Mouse (Mus musculus): ENCODE results near the gene Fyb. TPM values are rescaled to one million over a fixed set of nuclear protein-coding genes. Genes with fewer than 3 reads are reported as not detected.

Gene Fyb
- polyA plus RNA-seq (2017; shearing (Covaris generic)) = 100 to 1,000 TPM; 556 to 650 TPM

GRCm38 (mm10) chr15:6522653-6523167 is at the start of gene Fyb:
TSS of gene Fyb (plus strand) at chr15:6522853.
- peak; percentile 45 for ATAC-seq

- no peak for ATAC-seq
Observed at GRCm38 (mm10) chr15:6483561-6483960, 39.1 kb upstream of the Fyb start.

DNA sequence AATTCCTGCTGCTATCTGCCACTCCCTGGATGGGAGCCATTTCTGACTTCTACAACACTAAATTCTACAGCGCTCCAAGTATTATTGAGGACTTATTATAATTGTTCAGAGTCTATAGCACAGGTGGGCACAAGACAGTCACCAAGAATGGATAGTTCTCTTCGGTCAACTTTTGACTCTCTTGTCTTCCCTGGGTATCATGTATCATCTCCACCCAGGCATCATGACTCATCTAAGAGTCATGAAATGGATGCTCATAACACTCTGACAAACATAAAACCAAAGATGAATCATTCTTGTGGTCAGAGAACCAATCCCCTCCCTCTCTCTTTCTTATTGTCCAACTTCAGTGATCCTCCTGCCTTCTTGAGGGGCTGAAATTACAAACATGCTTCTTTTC is 30.3 kb upstream of the Fyb start:
- ATAC-seq = no peak

- ATAC-seq = no peak
Observed at GRCm38 (mm10) chr15:6498396-6499070, 24.1 kb upstream of the Fyb start.

DNA sequence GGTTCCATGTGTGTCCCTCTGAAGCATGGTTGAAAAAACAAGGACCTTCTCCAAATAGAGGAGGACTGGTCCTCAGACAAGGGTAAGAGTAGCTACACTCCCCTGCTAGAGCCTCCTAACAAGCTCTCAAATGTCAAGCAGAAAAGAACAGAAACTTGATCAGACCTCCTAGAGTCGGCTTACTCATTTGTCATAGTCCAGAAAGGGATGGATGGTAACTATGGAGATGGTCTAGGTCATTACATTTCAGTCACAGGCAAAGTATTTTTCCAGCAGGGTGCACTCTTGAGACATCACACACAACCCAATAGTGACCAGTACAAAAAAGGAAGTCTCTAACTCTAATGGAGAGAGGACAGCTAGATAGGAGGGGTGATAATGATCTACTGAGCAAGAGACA is 21.9 kb upstream of the Fyb start:
- ATAC-seq = peak; percentile 40

GRCm38 (mm10) chr15:6517525-6517924 is 5.1 kb upstream of the Fyb start:
- ATAC-seq = no peak

DNA sequence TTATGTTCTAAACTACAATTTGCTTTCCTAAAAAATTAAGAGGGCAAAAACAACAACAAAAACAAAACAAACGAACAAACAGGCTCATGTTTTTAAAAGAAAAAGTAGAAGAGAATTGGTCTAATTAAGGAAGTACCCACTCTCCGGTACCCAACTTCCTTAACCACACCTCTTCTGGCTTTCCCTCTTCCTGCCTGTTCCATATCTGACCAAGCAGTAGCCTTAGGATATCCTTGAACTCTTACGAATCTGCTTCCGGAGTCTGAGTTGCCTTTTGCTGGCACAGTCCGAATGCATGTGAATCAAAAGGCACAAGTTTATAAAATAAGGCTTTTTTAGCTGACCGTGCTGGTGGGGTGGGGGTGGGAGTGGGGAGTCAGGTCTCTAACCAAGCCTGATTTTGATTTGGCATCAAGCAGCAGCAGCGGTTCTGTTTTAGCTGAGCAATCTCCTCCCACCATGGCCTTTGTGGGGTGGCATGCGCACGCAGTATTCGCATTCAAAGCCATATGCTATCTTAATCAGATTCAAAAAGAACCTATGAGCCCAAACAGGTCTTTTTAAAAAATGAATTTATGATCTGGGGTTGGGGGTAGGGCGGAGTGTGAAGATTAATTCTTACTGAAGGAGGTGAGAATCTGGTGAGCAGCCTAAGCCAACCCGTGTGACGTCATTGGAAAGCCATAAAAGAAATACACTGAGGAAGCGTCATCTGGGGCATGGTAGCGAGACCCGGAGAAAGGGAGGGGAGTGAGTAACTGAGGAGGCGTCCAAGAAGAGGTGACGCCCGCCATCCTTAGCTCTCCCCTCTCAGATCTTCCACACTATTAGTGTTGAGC is 3.0 kb upstream of the Fyb start:
- peak; percentile 65 for ATAC-seq

DNA sequence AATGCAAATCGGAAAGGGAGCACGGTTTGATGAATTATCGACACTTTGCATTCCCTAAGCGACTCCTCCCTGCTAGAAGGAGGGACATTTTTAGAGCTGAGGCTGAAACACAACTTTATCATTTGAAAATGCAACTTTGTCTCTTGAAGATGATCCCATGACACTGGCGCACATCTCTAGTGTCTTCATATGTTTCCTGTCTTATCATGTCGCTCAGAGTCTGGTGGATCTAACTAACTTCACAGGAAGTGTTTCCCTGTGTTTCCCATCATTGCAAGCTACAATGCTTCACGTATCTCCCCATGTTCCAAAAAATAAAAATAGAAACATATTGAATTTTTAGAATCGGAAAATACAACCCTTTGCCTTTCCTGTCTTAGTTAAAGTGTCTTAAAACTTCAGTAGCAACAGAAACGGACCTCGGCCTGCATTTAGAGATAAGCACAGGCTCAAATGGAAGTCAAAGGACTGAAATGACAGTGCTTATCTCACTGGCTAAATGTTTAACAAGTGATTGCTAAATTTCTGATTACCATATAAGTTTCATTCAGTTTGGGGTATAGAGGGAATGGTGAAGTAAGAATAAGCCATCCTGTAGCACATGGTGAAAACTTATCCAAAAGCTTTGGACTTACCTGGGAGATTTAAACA is 2.0 kb upstream of the Fyb start:
- no peak for ATAC-seq

DNA sequence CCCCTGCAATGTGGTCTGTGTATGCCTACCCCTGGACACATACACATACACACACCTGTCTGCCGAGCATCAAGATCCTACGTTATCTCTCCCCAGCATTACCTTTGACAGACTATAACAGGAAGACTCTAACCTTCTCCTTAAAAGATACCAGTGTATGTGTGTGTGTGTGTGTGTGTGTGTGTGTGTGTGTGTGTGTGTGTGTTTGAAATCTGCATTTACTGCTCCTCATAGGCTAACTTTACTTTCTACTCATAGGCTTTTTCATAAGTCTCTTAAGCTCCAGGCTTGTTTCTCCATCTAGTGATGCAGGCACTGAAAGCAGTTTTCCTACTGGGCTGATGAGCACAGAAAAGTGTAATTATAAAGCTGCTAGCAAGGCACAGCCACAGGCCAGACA is 2.1 kb downstream of the Fyb start:
- no peak for ATAC-seq

GRCm38 (mm10) chr15:6525386-6525785 is 2.7 kb downstream of the Fyb start:
- peak; percentile 76 for ATAC-seq

DNA sequence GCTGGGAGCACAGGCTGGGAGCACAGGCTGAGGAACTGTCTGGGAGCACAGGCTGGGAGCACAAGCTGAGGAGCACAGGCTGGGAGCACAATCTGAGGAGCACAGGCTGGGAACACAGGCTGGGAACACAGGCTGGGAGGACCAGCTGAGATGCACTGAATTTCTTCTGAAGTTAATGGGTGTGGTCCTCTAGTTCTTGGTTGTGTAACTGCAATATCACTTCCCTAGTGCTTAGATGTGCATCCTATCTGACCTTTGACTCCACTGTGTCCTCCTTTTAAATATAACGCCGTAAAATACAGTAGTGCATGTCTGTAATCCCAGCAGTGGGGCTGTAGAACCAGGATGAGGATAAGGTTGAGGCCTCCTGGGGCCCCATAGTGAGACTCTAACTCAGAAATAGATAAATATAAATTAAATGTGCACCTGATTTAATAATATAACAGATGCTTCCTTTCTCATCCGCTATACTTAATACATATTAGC is 11.2 kb downstream of the Fyb start:
- ATAC-seq = no peak

DNA sequence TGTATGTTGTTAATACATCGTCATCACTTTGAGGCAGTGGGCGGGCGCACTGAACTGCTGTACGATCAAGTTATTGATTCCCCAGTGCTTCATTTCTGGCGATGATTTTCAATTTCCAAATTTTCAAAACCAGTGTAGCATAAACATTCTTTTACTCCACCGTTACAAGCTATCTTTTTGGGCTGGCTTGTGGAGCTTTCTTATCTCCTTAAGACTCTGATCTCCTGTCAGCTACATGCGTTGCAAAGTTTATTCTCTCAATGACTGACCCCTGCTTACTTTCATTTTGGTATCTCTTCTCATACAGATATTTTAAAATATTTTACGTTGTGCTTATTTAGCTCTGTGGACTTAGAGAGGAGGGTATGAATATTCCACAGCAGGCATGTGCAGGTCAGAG is 11.9 kb downstream of the Fyb start:
- ATAC-seq = no peak

DNA sequence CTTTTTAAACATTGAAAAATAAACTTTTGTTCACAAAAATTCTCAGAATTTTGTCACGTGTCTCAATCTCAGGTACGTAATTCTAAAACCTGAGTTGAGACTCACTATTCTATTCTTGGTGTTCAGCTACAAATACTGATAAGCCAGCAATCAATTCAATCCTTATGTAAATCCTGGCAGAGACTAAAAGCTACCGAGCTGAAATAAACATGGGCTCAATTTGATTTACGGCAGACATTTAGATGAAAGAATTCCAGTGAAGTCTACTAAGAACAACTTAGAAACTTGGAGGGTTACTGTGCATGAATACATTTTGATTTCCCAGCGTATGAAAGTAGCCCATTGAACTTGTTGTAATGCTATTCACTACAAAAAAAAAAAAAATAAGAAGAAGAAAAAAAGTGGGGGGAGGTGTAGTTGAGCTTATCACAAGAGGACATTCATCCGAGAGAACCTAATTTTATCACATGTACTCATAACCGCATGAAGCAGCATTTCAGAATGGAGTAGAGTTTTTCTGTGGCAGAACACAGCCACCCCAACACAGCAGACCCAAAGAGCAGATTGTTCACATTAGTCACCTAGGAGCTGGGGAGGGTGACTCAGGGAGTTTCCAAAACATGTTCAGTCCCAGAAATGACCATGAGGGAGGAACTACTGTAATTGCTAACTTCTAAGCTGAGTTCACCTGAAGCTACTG is 17.1 kb downstream of the Fyb start:
- peak; percentile 23 for ATAC-seq

GRCm38 (mm10) chr15:6548911-6549310 is 26.3 kb downstream of the Fyb start:
- peak; percentile 96 for ATAC-seq

GRCm38 (mm10) chr15:6551875-6552274 is 29.2 kb downstream of the Fyb start:
- no peak for ATAC-seq

- peak; percentile 96 for ATAC-seq
Observed at GRCm38 (mm10) chr15:6554742-6555141, 32.1 kb downstream of the Fyb start.

DNA sequence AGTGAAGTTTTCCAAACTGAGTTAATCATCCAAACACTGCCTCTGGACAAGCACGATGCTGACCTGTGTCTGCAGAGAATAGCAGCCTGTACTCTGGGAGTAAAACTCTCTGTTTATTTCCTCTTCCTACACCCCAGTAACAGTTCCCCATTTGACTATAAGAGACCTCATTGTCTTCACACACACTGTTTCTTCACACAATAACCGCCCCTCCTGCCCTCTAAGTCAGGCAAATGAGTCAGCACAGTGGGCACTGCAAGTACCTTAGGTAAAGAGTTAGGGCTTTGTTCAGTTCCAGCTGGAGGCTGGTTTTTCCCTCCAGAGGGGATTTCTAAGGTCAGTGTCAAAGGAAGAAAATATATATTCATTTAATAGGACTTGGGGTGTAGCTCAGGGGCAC is 32.9 kb downstream of the Fyb start:
- no peak for ATAC-seq

GRCm38 (mm10) chr15:6556272-6556671 is 33.6 kb downstream of the Fyb start:
- ATAC-seq = no peak

GRCm38 (mm10) chr15:6556911-6557310 is 34.3 kb downstream of the Fyb start:
- no peak for ATAC-seq

- no peak for ATAC-seq
Observed at GRCm38 (mm10) chr15:6557552-6557951, 34.9 kb downstream of the Fyb start.

GRCm38 (mm10) chr15:6559188-6559587 is 36.5 kb downstream of the Fyb start:
- ATAC-seq = no peak

- ATAC-seq = no peak
Observed at GRCm38 (mm10) chr15:6560696-6561095, 38.0 kb downstream of the Fyb start.

DNA sequence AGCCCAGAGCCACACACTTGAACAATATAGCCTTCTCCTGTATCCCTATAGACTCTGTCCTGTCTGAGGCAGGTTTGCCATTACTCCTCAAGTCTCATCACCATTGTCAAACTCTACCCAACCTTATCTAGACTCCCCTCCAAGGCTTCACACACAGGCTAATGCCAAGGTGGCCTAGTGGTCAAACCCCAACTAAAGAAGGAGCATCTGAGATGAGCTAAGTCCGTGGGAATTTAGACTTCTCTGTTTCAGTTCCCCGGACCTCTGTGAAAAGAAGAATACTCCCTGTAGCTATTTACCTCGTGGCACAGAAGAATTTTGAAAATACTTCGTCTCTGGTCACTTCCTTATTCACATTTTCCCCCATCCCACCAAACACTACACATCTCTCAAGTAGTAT is 39.5 kb downstream of the Fyb start:
- ATAC-seq = no peak

All from activated CD4-positive, CD25-positive, alpha-beta regulatory T cell, adult 4 months (primary cell).